Mouse (Mus musculus): ENCODE measurements around the gene Pik3ip1. TPM values are rescaled to one million over a fixed set of nuclear protein-coding genes. Genes with fewer than 3 reads are reported as not detected.

Gene Pik3ip1
- polyA plus RNA-seq, 1 experiment, result 68.2 TPM

DNA sequence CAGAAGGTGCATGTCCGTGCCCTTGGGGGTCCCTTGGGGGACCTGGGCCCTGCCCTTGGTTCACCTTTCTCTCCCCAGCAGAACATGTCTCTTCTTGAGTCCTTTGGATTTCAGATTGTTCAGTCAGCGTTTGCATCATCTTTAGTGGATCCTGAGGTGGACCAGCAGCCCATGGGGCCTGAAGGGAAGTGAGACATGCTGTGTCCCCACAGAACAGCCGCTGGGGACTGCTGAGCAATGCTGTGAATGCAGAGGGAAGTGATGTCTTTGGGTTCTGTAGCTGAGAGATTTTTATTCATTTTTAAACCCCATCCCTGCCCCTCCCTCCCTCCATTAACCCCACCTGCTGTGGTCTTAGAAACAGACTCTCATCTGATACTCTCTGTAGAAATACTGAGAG, 22.3 kb upstream of the Pik3ip1 start:
- no peak for TF ChIP-seq POLR2A (IDR thresholded peaks at IDR 0.05; ENCODE audit: borderline replicate concordance, insufficient read depth, low read length)
- no peak for TF ChIP-seq CTCF (IDR thresholded peaks at IDR 0.05; ENCODE audit: borderline replicate concordance, insufficient read depth, low read depth, low read length)
- H3K27me3 ChIP-seq (ENCODE audit: control insufficient read depth, insufficient read depth, low read length), result no peaks in the 10 kb centered on the region
- no peak for DNase-seq
- no peak overlapping the region for H3K4me3 ChIP-seq (replicated peaks; ENCODE audit: insufficient read depth, low read depth, low read length)
- no peak overlapping the region for H3K27ac ChIP-seq (ENCODE audit: insufficient read depth, low read length)
- 87% methylated on average over 3 of the region's 3 CpGs for WGBS
- peaks cover 5% of the 10 kb centered on the region for H3K4me1 ChIP-seq (ENCODE audit: control insufficient read depth, insufficient read depth, low read length)

DNA sequence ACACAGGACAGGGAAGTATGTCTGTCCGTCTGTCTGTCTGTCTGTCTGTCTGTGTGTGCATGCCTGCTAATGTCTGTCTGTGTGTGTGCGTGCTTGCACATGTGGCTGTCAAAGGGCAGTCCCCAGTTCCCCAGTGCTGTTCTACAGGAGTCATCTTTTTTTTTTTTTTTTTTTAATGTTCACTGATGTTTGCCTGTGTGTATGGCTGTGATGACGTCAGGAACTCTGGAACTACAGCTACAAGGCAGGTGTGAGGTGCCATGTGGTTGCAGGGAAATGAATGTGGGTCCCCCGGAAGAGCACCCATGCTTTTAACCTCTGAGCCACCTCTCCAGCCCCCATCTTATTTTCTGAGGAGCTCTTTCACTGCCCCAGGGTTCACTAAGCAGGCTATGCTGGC, 20.3 kb upstream of the Pik3ip1 start:
- DNase-seq, result no peak
- Histone ChIP-seq H3K27ac (ENCODE audit: insufficient read depth, low read length) (no peak overlapping the region), H3K4me1 (ENCODE audit: control insufficient read depth, insufficient read depth, low read length) (peaks cover 3% of the 10 kb centered on the region; the same call in 1 of the 2 replicates), H3K4me3 (replicated peaks; ENCODE audit: insufficient read depth, low read depth, low read length) (no peak overlapping the region), H3K27me3 (ENCODE audit: control insufficient read depth, insufficient read depth, low read length) (no peaks in the 10 kb centered on the region)
- WGBS, result 91% methylated on average over 4 of the region's 4 CpGs
- TF ChIP-seq CTCF (IDR thresholded peaks at IDR 0.05; ENCODE audit: borderline replicate concordance, insufficient read depth, low read depth, low read length), result no peak
- no peak for TF ChIP-seq POLR2A (IDR thresholded peaks at IDR 0.05; ENCODE audit: borderline replicate concordance, insufficient read depth, low read length)

DNA sequence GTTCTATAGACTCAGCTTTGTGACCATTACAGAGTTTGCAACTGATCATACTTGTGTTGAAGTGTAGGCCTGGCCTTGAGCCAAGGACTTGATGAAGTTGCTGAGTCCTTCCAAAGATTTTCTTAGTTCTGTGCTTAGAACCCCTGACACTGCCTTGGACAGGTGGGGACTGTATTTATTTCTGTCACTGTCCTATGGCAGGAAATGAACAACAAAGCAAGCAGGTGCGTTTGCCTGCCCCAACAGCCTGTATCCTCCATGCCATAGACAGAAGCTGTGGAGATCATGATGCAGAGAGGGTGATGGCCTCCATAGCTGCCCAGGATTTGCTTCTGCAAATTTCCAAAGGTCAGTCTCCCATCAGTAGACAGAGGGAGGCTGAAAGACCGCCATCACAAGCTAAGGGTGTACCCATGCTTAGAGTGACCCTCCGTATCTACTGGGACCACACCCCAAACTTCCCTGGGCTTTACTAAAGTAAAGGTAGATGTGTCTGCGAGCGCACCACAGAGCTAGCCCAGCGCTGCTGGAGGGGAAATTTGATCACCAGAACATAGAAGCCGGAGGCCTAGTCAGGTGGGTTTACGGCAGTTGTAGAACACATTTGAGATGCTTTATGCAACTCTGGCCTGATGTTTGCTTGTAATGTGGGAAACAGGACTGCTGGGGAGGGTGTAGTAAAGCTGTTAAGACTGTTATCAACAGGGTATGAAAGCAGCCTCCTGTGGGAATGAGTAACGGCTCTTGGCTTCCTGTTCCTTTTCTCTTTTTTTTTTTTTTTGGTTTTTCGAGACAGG, 19.2 kb upstream of the Pik3ip1 start:
- TF ChIP-seq CTCF (IDR thresholded peaks at IDR 0.05; ENCODE audit: borderline replicate concordance, insufficient read depth, low read depth, low read length), result no peak
- no peak for TF ChIP-seq POLR2A (IDR thresholded peaks at IDR 0.05; ENCODE audit: borderline replicate concordance, insufficient read depth, low read length)
- Histone ChIP-seq H3K27me3 (ENCODE audit: control insufficient read depth, insufficient read depth, low read length) (no peaks in the 10 kb centered on the region), H3K27ac (ENCODE audit: insufficient read depth, low read length) (no peak overlapping the region), H3K4me1 (ENCODE audit: control insufficient read depth, insufficient read depth, low read length) (peaks cover 3% of the 10 kb centered on the region; the same call in 1 of the 2 replicates), H3K4me3 (replicated peaks; ENCODE audit: insufficient read depth, low read depth, low read length) (no peak overlapping the region)
- DNase-seq, result no peak
- 88% methylated on average over 10 of the region's 10 CpGs for WGBS

DNA sequence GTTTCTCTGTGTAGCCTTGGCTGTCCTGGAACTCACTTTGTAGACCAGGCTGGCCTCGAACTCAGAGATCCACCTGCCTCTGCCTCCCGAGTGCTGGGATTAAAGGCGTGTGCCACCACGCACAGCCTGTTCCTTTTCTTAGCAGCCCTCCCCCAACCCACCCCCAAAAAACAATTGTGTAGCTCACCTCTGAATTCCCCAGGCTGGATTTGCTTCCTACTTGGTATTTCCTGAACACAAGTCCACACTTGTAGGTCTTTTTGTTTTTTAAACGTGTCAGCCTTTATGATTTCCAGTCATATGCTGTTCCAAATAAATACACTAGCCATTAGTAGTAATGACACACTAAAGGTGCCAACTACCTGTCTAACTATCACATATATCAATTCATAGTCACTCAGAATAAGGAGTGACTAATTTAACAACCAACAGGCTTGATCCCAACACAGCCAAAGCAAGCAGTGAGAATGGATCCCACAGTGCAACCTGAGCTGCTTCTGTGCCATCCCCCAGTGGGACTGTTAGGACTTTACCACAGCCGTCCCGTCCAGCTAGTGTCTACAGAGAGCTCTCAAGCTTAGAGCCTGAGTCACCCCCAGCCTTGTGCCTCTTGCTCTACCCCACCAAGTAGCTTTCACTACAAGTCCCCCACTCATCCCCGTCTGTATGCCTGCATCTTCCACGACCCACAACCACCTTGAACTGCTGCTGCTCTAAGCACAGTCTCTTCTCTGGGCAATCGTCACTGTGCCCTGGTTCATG, 18.4 kb upstream of the Pik3ip1 start:
- H3K4me1 ChIP-seq (ENCODE audit: control insufficient read depth, insufficient read depth, low read length), result no peaks in the 10 kb centered on the region; the same call in 1 of the 2 replicates
- H3K27ac ChIP-seq (ENCODE audit: insufficient read depth, low read length), result no peak overlapping the region
- WGBS, result 81% methylated on average over 10 of the region's 10 CpGs
- H3K4me3 ChIP-seq (replicated peaks; ENCODE audit: insufficient read depth, low read depth, low read length), result no peak overlapping the region
- TF ChIP-seq POLR2A (IDR thresholded peaks at IDR 0.05; ENCODE audit: borderline replicate concordance, insufficient read depth, low read length) (no peak), CTCF (IDR thresholded peaks at IDR 0.05; ENCODE audit: borderline replicate concordance, insufficient read depth, low read depth, low read length) (no peak)
- H3K27me3 ChIP-seq (ENCODE audit: control insufficient read depth, insufficient read depth, low read length), result no peaks in the 10 kb centered on the region
- DNase-seq, result no peak

DNA sequence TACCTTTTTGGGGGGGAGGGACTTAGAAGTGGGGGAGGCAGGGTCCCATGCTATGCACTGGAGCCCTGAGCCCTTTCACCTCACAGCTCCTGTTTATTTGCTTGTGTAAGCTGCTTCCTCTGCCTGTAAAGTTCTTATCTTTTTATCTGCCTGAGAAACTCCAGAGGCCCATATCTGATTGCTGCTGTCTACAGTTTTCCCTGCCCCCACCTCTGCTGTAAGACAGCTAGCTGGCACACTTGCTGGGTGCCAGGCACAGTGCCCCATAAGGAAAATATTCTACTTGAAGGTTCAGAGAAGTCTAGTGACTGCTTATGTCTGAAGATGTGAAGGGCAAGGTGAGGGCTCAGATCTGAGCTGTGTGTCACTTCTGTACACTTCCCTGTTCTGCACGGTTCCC, 16.9 kb upstream of the Pik3ip1 start:
- WGBS, result 90% methylated on average over 1 of the region's 1 CpGs
- DNase-seq, result no peak
- H3K27me3 ChIP-seq (ENCODE audit: control insufficient read depth, insufficient read depth, low read length), result no peaks in the 10 kb centered on the region
- H3K4me1 ChIP-seq (ENCODE audit: control insufficient read depth, insufficient read depth, low read length), result no peaks in the 10 kb centered on the region; the same call in 1 of the 2 replicates
- H3K4me3 ChIP-seq (replicated peaks; ENCODE audit: insufficient read depth, low read depth, low read length), result no peak overlapping the region
- H3K27ac ChIP-seq (ENCODE audit: insufficient read depth, low read length), result no peak overlapping the region
- TF ChIP-seq POLR2A (IDR thresholded peaks at IDR 0.05; ENCODE audit: borderline replicate concordance, insufficient read depth, low read length) (no peak), CTCF (IDR thresholded peaks at IDR 0.05; ENCODE audit: borderline replicate concordance, insufficient read depth, low read depth, low read length) (no peak)

DNA sequence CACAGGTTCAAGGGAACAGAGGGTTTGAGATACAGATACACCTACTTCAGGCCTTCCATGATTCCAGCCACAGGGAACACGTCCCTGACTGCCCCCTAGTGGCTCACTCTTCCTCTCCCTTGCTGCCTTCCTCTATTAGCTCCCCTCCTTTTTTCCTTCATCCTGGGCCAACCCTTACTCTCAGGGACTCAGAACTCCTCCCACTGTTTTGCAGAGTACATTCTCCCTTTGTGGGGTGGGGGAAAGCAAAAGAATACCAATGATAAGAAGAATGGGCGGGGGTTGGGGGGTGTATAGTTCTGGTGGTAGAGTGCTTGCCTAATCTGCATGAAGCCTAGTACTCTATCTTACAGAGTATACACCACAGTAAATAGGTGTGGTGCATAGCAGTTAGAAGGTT, 16.1 kb upstream of the Pik3ip1 start:
- H3K27ac ChIP-seq (ENCODE audit: insufficient read depth, low read length), result no peak overlapping the region
- H3K27me3 ChIP-seq (ENCODE audit: control insufficient read depth, insufficient read depth, low read length), result no peaks in the 10 kb centered on the region
- no peaks in the 10 kb centered on the region; the same call in 1 of the 2 replicates for H3K4me1 ChIP-seq (ENCODE audit: control insufficient read depth, insufficient read depth, low read length)
- peak; percentile 75 to 76 for DNase-seq
- no peak overlapping the region for H3K4me3 ChIP-seq (replicated peaks; ENCODE audit: insufficient read depth, low read depth, low read length)
- WGBS, result 25% methylated on average over 2 of the region's 2 CpGs
- TF ChIP-seq POLR2A (IDR thresholded peaks at IDR 0.05; ENCODE audit: borderline replicate concordance, insufficient read depth, low read length) (no peak), CTCF (IDR thresholded peaks at IDR 0.05; ENCODE audit: borderline replicate concordance, insufficient read depth, low read depth, low read length) (peak; percentile 88)

DNA sequence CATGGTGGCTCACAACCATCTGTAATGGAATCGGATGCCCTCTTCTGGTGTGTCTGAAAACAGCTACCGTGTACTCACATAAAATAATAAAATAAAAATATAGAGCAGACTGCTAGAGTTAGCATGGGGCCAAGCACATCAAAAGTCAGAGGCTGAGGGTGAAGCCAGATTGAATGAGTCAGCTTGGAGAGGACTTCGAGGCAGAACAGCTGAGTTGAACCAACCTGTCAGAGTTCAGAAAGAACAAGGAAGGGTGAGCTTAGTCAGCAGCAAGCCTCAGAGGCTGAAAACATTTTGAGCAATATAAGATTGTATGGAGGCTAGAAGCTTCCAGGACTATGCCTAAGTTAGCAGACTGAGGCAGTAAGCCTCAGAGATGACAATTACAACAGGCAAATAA, 11.9 kb upstream of the Pik3ip1 start:
- DNase-seq, result no peak
- H3K4me1 ChIP-seq (ENCODE audit: control insufficient read depth, insufficient read depth, low read length), result no peaks in the 10 kb centered on the region
- H3K27me3 ChIP-seq (ENCODE audit: control insufficient read depth, insufficient read depth, low read length), result no peaks in the 10 kb centered on the region
- WGBS, result 87% methylated on average over 3 of the region's 3 CpGs
- no peak for TF ChIP-seq CTCF (IDR thresholded peaks at IDR 0.05; ENCODE audit: borderline replicate concordance, insufficient read depth, low read depth, low read length)
- no peak for TF ChIP-seq POLR2A (IDR thresholded peaks at IDR 0.05; ENCODE audit: borderline replicate concordance, insufficient read depth, low read length)
- H3K27ac ChIP-seq (ENCODE audit: insufficient read depth, low read length), result no peak overlapping the region
- H3K4me3 ChIP-seq (replicated peaks; ENCODE audit: insufficient read depth, low read depth, low read length), result no peak overlapping the region
